Mouse (Mus musculus): ENCODE data around the gene Cybrd1.

- no peak for TF ChIP-seq CTCF (IDR thresholded peaks at IDR 0.05; ENCODE audit: extremely low read depth, insufficient read length, insufficient replicate concordance, low read depth, low read length)
- TF ChIP-seq POLR2A (IDR thresholded peaks at IDR 0.05; ENCODE audit: low read depth, low read length), result no peak
Measured at GRCm38 (mm10) chr2:71159576-71160306, 42.0 kb downstream of the Cybrd1 start.

Measured in small intestine, adult 2 months (tissue).